Mouse (Mus musculus): Measurements from ENCODE around the gene Slc44a3. TPM values are rescaled to one million over a fixed set of nuclear protein-coding genes. Genes with fewer than 3 reads are reported as not detected.
A peak's percentile ranks its signal among the peaks of the same experiment; 100 is the strongest.

The Slc44a3 gene
- polyA plus RNA-seq, 1 experiment from 2014 or later = 2.4 TPM

DNA sequence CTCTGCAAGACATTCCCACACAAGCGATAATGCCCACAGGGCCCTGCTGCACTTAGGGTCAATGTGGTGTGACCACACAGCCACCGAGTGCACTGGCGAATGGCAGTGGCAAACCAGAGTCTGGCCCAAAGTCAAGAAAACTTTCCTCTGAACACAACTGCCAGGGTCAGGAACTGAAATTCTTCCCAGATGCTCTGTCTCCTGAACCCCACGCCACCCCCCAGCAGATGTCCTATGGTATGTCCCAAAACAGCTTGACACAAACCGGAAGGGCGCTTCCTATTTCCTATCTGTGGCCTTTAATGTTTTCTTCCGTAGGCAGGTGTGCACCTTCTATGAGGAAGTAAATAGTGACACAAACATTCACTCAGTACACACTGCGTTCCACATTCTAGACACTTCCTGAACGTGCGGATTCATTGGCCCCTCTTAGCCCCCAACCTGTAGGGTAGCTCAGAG is 65.1 kb downstream of the Slc44a3 start:
- Histone ChIP-seq H3K36me3 (no peaks in the 10 kb centered on the region), H3K4me2 (no peak overlapping the region), H3K4me1 (peaks cover 36% of the 10 kb centered on the region), H3K9me3 (no peaks in the 10 kb centered on the region), H3K4me3 (no peak overlapping the region), H3K9ac (no peak overlapping the region), H3K27me3 (no peaks in the 10 kb centered on the region), H3K27ac (no peak overlapping the region)
- no peak for ATAC-seq (ENCODE audit: insufficient number of reproducible peaks, low FRiP score, low TSS enrichment, low read depth)
- 64% methylated on average over 10 of the region's 10 CpGs for WGBS

GRCm38 (mm10) chr3:121465795-121466194 is 66.4 kb downstream of the Slc44a3 start:
- Histone ChIP-seq H3K4me3 (no peak overlapping the region), H3K27me3 (no peaks in the 10 kb centered on the region), H3K36me3 (peaks cover 7% of the 10 kb centered on the region), H3K4me1 (peaks cover 36% of the 10 kb centered on the region), H3K9me3 (no peaks in the 10 kb centered on the region), H3K9ac (no peak overlapping the region), H3K27ac (no peak overlapping the region), H3K4me2 (no peak overlapping the region)
- WGBS = 66% methylated on average over 10 of the region's 10 CpGs
- ATAC-seq (ENCODE audit: insufficient number of reproducible peaks, low FRiP score, low TSS enrichment, low read depth) = no peak

- WGBS = 70% methylated on average over 7 of the region's 7 CpGs
- Histone ChIP-seq H3K9me3 (no peaks in the 10 kb centered on the region), H3K4me3 (no peak overlapping the region), H3K27me3 (no peaks in the 10 kb centered on the region), H3K4me2 (no peak overlapping the region), H3K27ac (peak overlapping the region; percentile 63), H3K4me1 (peaks cover 29% of the 10 kb centered on the region), H3K9ac (no peak overlapping the region), H3K36me3 (peaks cover 15% of the 10 kb centered on the region)
- ATAC-seq (ENCODE audit: insufficient number of reproducible peaks, low FRiP score, low TSS enrichment, low read depth) = no peak
These were observed 67.4 kb downstream of the Slc44a3 start for GRCm38 (mm10) chr3:121464733-121465305.

GRCm38 (mm10) chr3:121462782-121463181 is 69.4 kb downstream of the Slc44a3 start:
- H3K36me3 ChIP-seq = peaks cover 33% of the 10 kb centered on the region
- H3K27ac ChIP-seq = no peak overlapping the region
- no peak overlapping the region for H3K9ac ChIP-seq
- H3K4me1 ChIP-seq = peaks cover 16% of the 10 kb centered on the region
- no peaks in the 10 kb centered on the region for H3K27me3 ChIP-seq
- H3K9me3 ChIP-seq = no peaks in the 10 kb centered on the region
- H3K4me3 ChIP-seq = no peak overlapping the region
- ATAC-seq (ENCODE audit: insufficient number of reproducible peaks, low FRiP score, low TSS enrichment, low read depth) = no peak
- 69% methylated on average over 3 of the region's 3 CpGs for WGBS
- H3K4me2 ChIP-seq = no peak overlapping the region

GRCm38 (mm10) chr3:121461477-121461876 is 70.7 kb downstream of the Slc44a3 start:
- Histone ChIP-seq H3K36me3 (peaks cover 46% of the 10 kb centered on the region), H3K27me3 (no peaks in the 10 kb centered on the region), H3K4me3 (no peak overlapping the region), H3K27ac (no peak overlapping the region), H3K4me1 (peaks cover 7% of the 10 kb centered on the region; the same call in 1 of the 2 replicates), H3K9me3 (no peaks in the 10 kb centered on the region), H3K4me2 (no peak overlapping the region), H3K9ac (no peak overlapping the region)
- ATAC-seq (ENCODE audit: insufficient number of reproducible peaks, low FRiP score, low TSS enrichment, low read depth) = no peak
- 93% methylated on average over 13 of the region's 13 CpGs for WGBS

GRCm38 (mm10) chr3:121460473-121461193 is 71.6 kb downstream of the Slc44a3 start:
- peaks cover 54% of the 10 kb centered on the region for H3K36me3 ChIP-seq
- 79% methylated on average over 16 of the region's 16 CpGs for WGBS
- H3K9me3 ChIP-seq = no peaks in the 10 kb centered on the region
- no peak overlapping the region for H3K9ac ChIP-seq
- H3K4me3 ChIP-seq = no peak overlapping the region
- H3K27ac ChIP-seq = peak overlapping the region; percentile 38; the same call in 1 of the 2 replicates
- ATAC-seq (ENCODE audit: insufficient number of reproducible peaks, low FRiP score, low TSS enrichment, low read depth) = 0 out of 2 replicates have a peak, but pooled peaks have one; percentile 30
- no peaks in the 10 kb centered on the region for H3K27me3 ChIP-seq
- H3K4me1 ChIP-seq = peaks cover 7% of the 10 kb centered on the region; the same call in 1 of the 2 replicates
- H3K4me2 ChIP-seq = no peak overlapping the region

- Histone ChIP-seq H3K27me3 (no peaks in the 10 kb centered on the region), H3K9ac (no peak overlapping the region), H3K4me3 (no peak overlapping the region), H3K27ac (peak overlapping the region; percentile 57; the same call in 1 of the 2 replicates), H3K36me3 (peaks cover 72% of the 10 kb centered on the region), H3K9me3 (no peaks in the 10 kb centered on the region), H3K4me1 (peaks cover 5% of the 10 kb centered on the region; the same call in 1 of the 2 replicates), H3K4me2 (no peak overlapping the region)
- ATAC-seq (ENCODE audit: insufficient number of reproducible peaks, low FRiP score, low TSS enrichment, low read depth) = no peak
- WGBS = 64% methylated on average over 14 of the region's 14 CpGs
These were observed 73.4 kb downstream of the Slc44a3 start for GRCm38 (mm10) chr3:121458545-121459492.

- H3K9me3 ChIP-seq = no peaks in the 10 kb centered on the region
- H3K4me3 ChIP-seq = no peak overlapping the region
- ATAC-seq (ENCODE audit: insufficient number of reproducible peaks, low FRiP score, low TSS enrichment, low read depth) = no peak
- H3K27ac ChIP-seq = no peak overlapping the region
- H3K9ac ChIP-seq = no peak overlapping the region
- no peaks in the 10 kb centered on the region for H3K27me3 ChIP-seq
- H3K4me1 ChIP-seq = peaks cover 11% of the 10 kb centered on the region
- 69% methylated on average over 10 of the region's 10 CpGs for WGBS
- peaks cover 60% of the 10 kb centered on the region for H3K36me3 ChIP-seq
- H3K4me2 ChIP-seq = no peak overlapping the region
These were observed 80.8 kb downstream of the Slc44a3 start for GRCm38 (mm10) chr3:121451404-121451803.

DNA sequence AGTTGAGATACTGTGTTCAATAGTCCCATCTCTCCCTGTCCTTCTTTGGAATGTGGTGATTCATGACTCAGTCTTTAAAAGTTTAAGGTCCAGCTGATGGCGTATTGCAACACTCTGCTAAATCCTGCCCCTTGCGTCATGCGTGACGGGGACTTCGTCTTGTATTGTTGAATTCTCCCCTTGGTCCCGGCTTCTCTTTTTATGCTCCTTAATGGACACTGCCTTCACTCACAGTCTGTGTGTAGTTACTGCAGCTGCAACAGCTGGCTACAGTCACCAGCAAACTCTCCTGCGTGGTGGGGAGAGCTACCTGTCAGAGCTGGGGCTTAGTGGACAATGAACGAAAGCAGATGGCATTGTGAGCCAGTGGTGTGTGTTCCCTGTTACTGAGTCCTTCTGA is 82.7 kb downstream of the Slc44a3 start:
- H3K27ac ChIP-seq = no peak overlapping the region
- H3K4me3 ChIP-seq = no peak overlapping the region
- H3K9ac ChIP-seq = no peak overlapping the region
- H3K9me3 ChIP-seq = no peaks in the 10 kb centered on the region
- H3K4me2 ChIP-seq = no peak overlapping the region
- H3K4me1 ChIP-seq = peaks cover 14% of the 10 kb centered on the region
- no peaks in the 10 kb centered on the region for H3K27me3 ChIP-seq
- ATAC-seq (ENCODE audit: insufficient number of reproducible peaks, low FRiP score, low TSS enrichment, low read depth) = no peak
- WGBS = 77% methylated on average over 8 of the region's 8 CpGs
- H3K36me3 ChIP-seq = peaks cover 49% of the 10 kb centered on the region

GRCm38 (mm10) chr3:121448606-121449005 is 83.6 kb downstream of the Slc44a3 start:
- H3K36me3 ChIP-seq = peaks cover 46% of the 10 kb centered on the region
- no peak for ATAC-seq (ENCODE audit: insufficient number of reproducible peaks, low FRiP score, low TSS enrichment, low read depth)
- no peaks in the 10 kb centered on the region for H3K9me3 ChIP-seq
- 72% methylated on average over 8 of the region's 8 CpGs for WGBS
- no peaks in the 10 kb centered on the region for H3K27me3 ChIP-seq
- H3K4me1 ChIP-seq = peaks cover 19% of the 10 kb centered on the region
- no peak overlapping the region for H3K4me3 ChIP-seq
- no peak overlapping the region for H3K4me2 ChIP-seq
- no peak overlapping the region for H3K9ac ChIP-seq
- 0 out of 2 replicates have a peak overlapping the region, but pooled peaks have one; percentile 7 for H3K27ac ChIP-seq

GRCm38 (mm10) chr3:121448029-121448468 is 84.2 kb downstream of the Slc44a3 start:
- ATAC-seq (ENCODE audit: insufficient number of reproducible peaks, low FRiP score, low TSS enrichment, low read depth) = no peak
- H3K4me3 ChIP-seq = no peak overlapping the region
- H3K4me1 ChIP-seq = peaks cover 20% of the 10 kb centered on the region
- WGBS = 43% methylated on average over 11 of the region's 11 CpGs
- H3K27me3 ChIP-seq = no peaks in the 10 kb centered on the region
- peaks cover 45% of the 10 kb centered on the region for H3K36me3 ChIP-seq
- H3K9me3 ChIP-seq = no peaks in the 10 kb centered on the region
- H3K27ac ChIP-seq = no peak overlapping the region
- no peak overlapping the region for H3K9ac ChIP-seq
- no peak overlapping the region for H3K4me2 ChIP-seq

All from limb, embryonic 15.5 days (tissue).